Mouse (Mus musculus) embryonic fibroblast, embryonic 13.5 days (primary cell): Measurements from ENCODE around the gene Ptcra. TPM values are rescaled to one million over a fixed set of nuclear protein-coding genes. Genes with fewer than 3 reads are reported as not detected.
"Not testable (repeated sequence)": the region's sequence is repeated elsewhere in the genome, so short reads cannot be mapped to it uniquely, and the experiment has no call there.

Experiments used
- H3K27ac ChIP-seq: 2 replicates; pipeline ENCODE4 v1.5.1; 2012; ENCODE audit warnings: low read length, control low read depth, inconsistent platforms; ENCODE audit not compliant: insufficient read depth
- H3K4me1 ChIP-seq: 2 replicates; pipeline ENCODE4 v1.6.1; 2011; ENCODE audit warnings: low read length; ENCODE audit not compliant: control insufficient read depth, insufficient read depth
- H3K4me3 ChIP-seq: 2 replicates; pipeline ENCODE4 v1.5.1; 2011; ENCODE audit warnings: mild to moderate bottlenecking, control low read depth, low read length; ENCODE audit not compliant: insufficient read depth
- CTCF ChIP-seq: IDR thresholded peaks from 2 replicates; pipeline ENCODE4 v1.5.1; 2011; ENCODE audit warnings: mild to moderate bottlenecking, control low read depth, low read length, moderate library complexity, borderline replicate concordance; ENCODE audit not compliant: insufficient read depth
- POLR2A ChIP-seq: IDR thresholded peaks from 2 replicates; pipeline ENCODE4 v1.6.1; 2011; ENCODE audit warnings: low read depth, mild to moderate bottlenecking, control low read depth, low read length, moderate library complexity
- polyA plus RNA-seq: library from polyadenylated mRNA; stranded (reverse); fragments of >200 nt; gene quantifications from 2 replicates; pipeline ENCODE4 v1.2.4, GENCODE M21; 2011; ENCODE audit warnings: low read depth; ENCODE audit not compliant: missing spikeins, insufficient read length

Ptcra gene
- polyA plus RNA-seq, result not detected in 2 replicates

- no peak within 1 kb of the TSS for H3K4me3 ChIP-seq
- H3K4me1 ChIP-seq, result no peaks in the 10 kb centered on the region
- no peak within 1 kb of the TSS for H3K27ac ChIP-seq
- TF ChIP-seq POLR2A, result no peak
Measured at GRCm38 (mm10) chr17:46763544-46763943, at the start of gene Ptcra. Gene Ptcra, minus strand, starts transcription at chr17:46763712.

- no peaks in the 10 kb centered on the region for H3K4me1 ChIP-seq
- TF ChIP-seq CTCF, result no peak
- TF ChIP-seq POLR2A, result no peak
- H3K4me3 ChIP-seq, result no peak overlapping the region
- H3K27ac ChIP-seq, result no peak overlapping the region
Measured at GRCm38 (mm10) chr17:46812442-46812841, 48.9 kb upstream of the Ptcra start.

- no peak overlapping the region for H3K27ac ChIP-seq
- TF ChIP-seq CTCF, result no peak
- TF ChIP-seq POLR2A, result no peak
- H3K4me1 ChIP-seq, result no peaks in the 10 kb centered on the region
- H3K4me3 ChIP-seq, result no peak overlapping the region
Measured at GRCm38 (mm10) chr17:46810672-46811071, 47.2 kb upstream of the Ptcra start.

GRCm38 (mm10) chr17:46809131-46809830, 45.8 kb upstream of the Ptcra start:
- no peaks in the 10 kb centered on the region for H3K4me1 ChIP-seq
- no peak overlapping the region for H3K4me3 ChIP-seq
- H3K27ac ChIP-seq, result no peak overlapping the region
- no peak for TF ChIP-seq POLR2A
- TF ChIP-seq CTCF, result no peak

- no peaks in the 10 kb centered on the region for H3K4me1 ChIP-seq
- H3K27ac ChIP-seq, result no peak overlapping the region
- no peak for TF ChIP-seq POLR2A
- no peak for TF ChIP-seq CTCF
- no peak overlapping the region for H3K4me3 ChIP-seq
Measured at GRCm38 (mm10) chr17:46808376-46808775, 44.9 kb upstream of the Ptcra start.

- no peak for TF ChIP-seq CTCF
- TF ChIP-seq POLR2A, result no peak
- Histone ChIP-seq H3K27ac (no peak overlapping the region), H3K4me1 (no peaks in the 10 kb centered on the region), H3K4me3 (no peak overlapping the region)
Measured at GRCm38 (mm10) chr17:46801761-46802160, 38.2 kb upstream of the Ptcra start.

- Histone ChIP-seq H3K4me1 (no peaks in the 10 kb centered on the region), H3K4me3 (no peak overlapping the region), H3K27ac (no peak overlapping the region)
- TF ChIP-seq CTCF, result no peak
- TF ChIP-seq POLR2A, result no peak
Measured at GRCm38 (mm10) chr17:46799680-46800079, 36.2 kb upstream of the Ptcra start.

GRCm38 (mm10) chr17:46797386-46797785, 33.9 kb upstream of the Ptcra start:
- no peak overlapping the region for H3K27ac ChIP-seq
- H3K4me1 ChIP-seq, result no peaks in the 10 kb centered on the region
- no peak overlapping the region for H3K4me3 ChIP-seq
- TF ChIP-seq POLR2A, result no peak
- TF ChIP-seq CTCF, result no peak

- TF ChIP-seq CTCF (no peak), POLR2A (no peak)
- Histone ChIP-seq H3K4me1 (no peaks in the 10 kb centered on the region), H3K4me3 (no peak overlapping the region)
Measured at GRCm38 (mm10) chr17:46796743-46797142, 33.2 kb upstream of the Ptcra start.

GRCm38 (mm10) chr17:46792963-46793362, 29.5 kb upstream of the Ptcra start:
- no peak overlapping the region for H3K4me3 ChIP-seq
- H3K4me1 ChIP-seq, result no peaks in the 10 kb centered on the region
- TF ChIP-seq POLR2A, result no peak
- no peak for TF ChIP-seq CTCF
- H3K27ac ChIP-seq, result no peak overlapping the region

More at GRCm38 (mm10) chr17:46796743-46797142, 33.2 kb upstream of the Ptcra start:
- H3K27ac ChIP-seq, result no peak overlapping the region

GRCm38 (mm10) chr17:46787974-46788373, 24.5 kb upstream of the Ptcra start:
- H3K4me1 ChIP-seq, H3K4me3 ChIP-seq, H3K27ac ChIP-seq: not testable (repeated sequence)
